Mouse (Mus musculus) myocyte (in vitro differentiated cells): ENCODE results near the gene Nectin3. TPM values are rescaled to one million over a fixed set of nuclear protein-coding genes. Genes with fewer than 3 reads are reported as not detected.

Source experiments
- H3K27me3 ChIP-seq: one replicate; pipeline ENCODE4 v1.6.1; 2011; ENCODE audit not compliant: control insufficient read depth, insufficient read depth, insufficient read length
- H3K36me3 ChIP-seq: one replicate; pipeline ENCODE4 v1.6.1; 2011; ENCODE audit not compliant: control insufficient read depth, insufficient read depth
- H3K4me2 ChIP-seq: one replicate; pipeline ENCODE4 v1.6.1; 2011; ENCODE audit warnings: low read depth, control low read depth
- H3K4me3 ChIP-seq: one replicate; pipeline ENCODE4 v1.5.1; 2011; ENCODE audit warnings: mild to moderate bottlenecking, control low read depth, moderate library complexity
- H3K79me2 ChIP-seq: one replicate; pipeline ENCODE4 v1.6.1; 2011; ENCODE audit not compliant: control insufficient read depth, insufficient read depth
- H3ac ChIP-seq: one replicate; pipeline ENCODE4 v1.6.1; 2011; ENCODE audit not compliant: control insufficient read depth, insufficient read length
- CEBPB ChIP-seq: IDR thresholded peaks from 2 replicates; pipeline ENCODE4 v1.6.1; 2011; ENCODE audit warnings: mild to moderate bottlenecking, moderate library complexity; ENCODE audit not compliant: poor library complexity, insufficient read depth, severe bottlenecking
- E2F4 ChIP-seq: IDR thresholded peaks from one replicate; pipeline ENCODE4 v1.6.1; 2011; ENCODE audit warnings: mild to moderate bottlenecking, control low read depth, moderate library complexity; ENCODE audit not compliant: insufficient read depth
- MAX ChIP-seq: IDR thresholded peaks from one replicate; pipeline ENCODE4 v1.6.1; 2011; ENCODE audit warnings: low read depth, mild to moderate bottlenecking, control low read depth
- MYOD1 ChIP-seq, 3 experiments: IDR thresholded peaks; one replicate each; pipeline ENCODE4 v1.6.1; 2011; ENCODE audit warnings: control low read depth in 2 of 3, low read depth in 2 of 3, mild to moderate bottlenecking in 2 of 3, moderate library complexity in 1 of 3; ENCODE audit not compliant: insufficient read length in 2 of 3, control insufficient read depth in 1 of 3
- MYOG ChIP-seq, 3 experiments: IDR thresholded peaks; one replicate each; pipeline ENCODE4 v1.6.1; 2011; ENCODE audit warnings: control low read depth in 2 of 3, low read depth in 2 of 3, mild to moderate bottlenecking in 2 of 3; ENCODE audit not compliant: insufficient read length in 2 of 3, control insufficient read depth in 1 of 3, insufficient read depth in 1 of 3
- POLR2A ChIP-seq: IDR thresholded peaks from one replicate; pipeline ENCODE4 v1.6.1; 2011; ENCODE audit warnings: low read depth, mild to moderate bottlenecking, control low read depth, moderate library complexity; ENCODE audit not compliant: insufficient read length
- POLR2AphosphoS2 ChIP-seq: IDR thresholded peaks from one replicate; pipeline ENCODE4 v1.6.1; 2011; ENCODE audit warnings: low read depth, control low read depth; ENCODE audit not compliant: insufficient read length
- REST ChIP-seq: IDR thresholded peaks from one replicate; pipeline ENCODE4 v1.6.1; 2011; ENCODE audit warnings: mild to moderate bottlenecking, control low read depth, moderate library complexity; ENCODE audit not compliant: insufficient read depth, insufficient read length
- SRF ChIP-seq: IDR thresholded peaks from one replicate; pipeline ENCODE4 v1.6.1; 2011; ENCODE audit warnings: low read depth; ENCODE audit not compliant: control insufficient read depth, insufficient read length
- TCF12 ChIP-seq: IDR thresholded peaks from one replicate; pipeline ENCODE4 v1.6.1; 2011; ENCODE audit warnings: mild to moderate bottlenecking, control low read depth; ENCODE audit not compliant: poor library complexity, insufficient read depth, severe bottlenecking
- TCF3 ChIP-seq: IDR thresholded peaks from one replicate; pipeline ENCODE4 v1.6.1; 2011; ENCODE audit warnings: low read depth, control low read depth; ENCODE audit not compliant: insufficient read length
- USF1 ChIP-seq: IDR thresholded peaks from one replicate; pipeline ENCODE4 v1.6.1; 2011; ENCODE audit warnings: low read depth, mild to moderate bottlenecking, control low read depth, moderate library complexity
- polyA plus RNA-seq: library from polyadenylated mRNA; unstranded; fragments of >200 nt; fragmentation: generic; extraction: Trizol; gene quantifications from one replicate; pipeline ENCODE4 v1.2.1, GENCODE M21; 2012; ENCODE audit warnings: missing spikeins

The Nectin3 gene
- polyA plus RNA-seq, 1 experiment, result 8.1 TPM

DNA sequence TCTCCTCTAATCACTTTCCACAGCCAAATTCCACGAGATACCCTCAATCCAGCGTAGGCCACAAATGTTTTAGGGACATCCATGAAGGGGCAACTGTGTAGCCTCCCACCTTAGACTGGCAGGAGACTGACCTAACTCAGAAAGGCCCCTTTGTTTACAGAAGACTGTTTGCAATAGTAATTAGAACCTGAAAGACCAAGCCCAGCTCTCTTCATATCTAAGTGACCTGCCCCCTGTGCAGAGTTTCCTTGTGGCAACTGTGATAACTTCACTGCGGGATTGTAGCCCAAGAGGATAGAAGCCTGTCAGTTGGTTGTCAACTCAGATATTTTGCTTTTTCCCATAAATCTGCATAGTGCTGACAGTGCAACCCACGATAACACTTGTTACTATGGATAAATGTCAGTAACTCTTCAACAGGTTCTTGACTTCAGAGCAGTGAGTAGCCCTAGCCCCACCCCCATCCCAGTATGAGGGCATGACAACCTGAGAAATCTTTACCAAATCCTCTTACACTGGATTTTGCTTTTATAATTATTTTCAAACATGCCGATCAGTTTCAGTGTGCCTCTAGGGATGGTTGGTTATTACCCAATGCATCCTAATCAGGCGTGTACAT, 108.8 kb downstream of the Nectin3 start:
- TF ChIP-seq REST, result no peak
- TF ChIP-seq POLR2AphosphoS2, result no peak
- no peak for TF ChIP-seq E2F4
- TF ChIP-seq MAX, result no peak
- TF ChIP-seq MYOG (IDR thresholded peaks at IDR 0.05; ENCODE audit: control insufficient read depth in 1 of 3, insufficient read depth in 1 of 3, insufficient read length in 2 of 3, low read depth in 2 of 3), result no peak
- TF ChIP-seq TCF12, result no peak
- no peak for TF ChIP-seq SRF
- no peak for TF ChIP-seq POLR2A
- no peak for TF ChIP-seq CEBPB
- no peak for TF ChIP-seq MYOD1 (IDR thresholded peaks at IDR 0.05; ENCODE audit: control insufficient read depth in 1 of 3, insufficient read length in 2 of 3, low read depth in 2 of 3)
- TF ChIP-seq TCF3, result no peak
- TF ChIP-seq USF1, result no peak
- no peak overlapping the region for H3ac ChIP-seq
- no peak overlapping the region for H3K4me2 ChIP-seq
- no peaks in the 10 kb centered on the region for H3K79me2 ChIP-seq
- H3K36me3 ChIP-seq, result no peaks in the 10 kb centered on the region
- no peaks in the 10 kb centered on the region for H3K27me3 ChIP-seq
- no peak overlapping the region for H3K4me3 ChIP-seq

DNA sequence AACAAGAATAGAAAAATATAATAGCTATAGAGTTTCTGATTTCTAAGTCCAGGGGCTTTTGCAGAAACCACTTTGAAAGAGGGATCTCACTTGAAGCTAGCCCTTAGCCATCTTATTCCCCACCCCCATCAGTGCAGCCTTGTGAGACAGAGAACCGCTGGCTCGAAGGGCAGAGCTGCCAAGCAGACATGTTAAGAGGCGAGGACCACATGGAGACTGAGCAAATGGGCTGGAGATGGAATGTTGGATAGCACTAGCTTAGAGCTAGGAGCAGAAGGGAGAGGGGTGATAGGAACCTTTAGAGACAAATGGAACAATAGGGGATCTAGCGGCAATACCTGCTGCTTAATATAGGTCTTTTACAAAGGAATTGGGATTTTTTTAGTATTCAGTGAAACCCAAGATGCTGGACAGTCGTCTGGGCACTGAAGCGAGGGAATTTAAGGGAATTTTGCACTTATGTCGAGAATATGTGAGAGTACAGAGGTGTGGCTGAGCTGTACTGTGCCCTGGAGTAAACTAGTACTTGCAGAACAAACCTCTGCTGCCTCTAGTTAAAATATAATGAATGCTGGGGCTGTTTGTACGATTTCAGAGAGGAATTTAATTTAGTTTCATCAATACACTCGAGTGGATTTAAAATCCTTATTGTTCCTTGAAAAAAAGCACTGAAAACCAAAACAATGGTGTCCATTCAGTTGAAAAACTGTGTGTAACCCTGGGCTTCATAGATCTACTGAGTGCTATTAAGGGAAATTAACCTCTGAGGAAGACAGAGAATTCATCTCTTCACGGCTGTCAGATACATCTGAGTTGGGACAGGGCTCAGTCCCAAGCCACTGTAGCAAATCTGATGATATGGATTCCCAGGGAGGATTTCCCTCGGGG, 109.6 kb downstream of the Nectin3 start:
- H3K36me3 ChIP-seq, result no peaks in the 10 kb centered on the region
- no peak overlapping the region for H3K4me2 ChIP-seq
- TF ChIP-seq USF1, result no peak
- no peak for TF ChIP-seq MAX
- TF ChIP-seq POLR2A, result no peak
- TF ChIP-seq TCF3, result no peak
- H3ac ChIP-seq, result no peak overlapping the region
- H3K27me3 ChIP-seq, result no peaks in the 10 kb centered on the region
- H3K4me3 ChIP-seq, result no peak overlapping the region
- H3K79me2 ChIP-seq, result no peaks in the 10 kb centered on the region

DNA sequence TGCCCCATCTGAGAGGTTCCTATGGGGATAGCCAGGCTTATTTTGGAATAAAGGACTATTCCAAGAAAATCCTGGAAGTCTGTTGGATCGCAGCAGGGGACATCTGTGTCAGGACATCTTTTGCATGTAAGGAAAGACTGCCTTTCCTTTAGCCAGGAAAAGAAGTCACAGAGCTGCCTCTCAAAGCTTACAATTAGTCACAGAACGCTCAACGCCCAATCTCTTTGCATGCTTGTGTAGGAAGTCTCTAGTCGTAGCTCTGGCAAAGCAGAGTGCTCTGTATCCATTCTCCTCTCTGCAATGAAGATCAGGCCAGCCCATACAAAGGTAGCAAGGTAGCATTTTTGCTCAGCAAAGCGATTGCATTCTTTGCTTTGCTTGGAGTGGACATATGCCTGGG, 114.0 kb downstream of the Nectin3 start:
- Histone ChIP-seq H3ac (no peak overlapping the region), H3K4me3 (no peak overlapping the region), H3K27me3 (no peaks in the 10 kb centered on the region), H3K36me3 (no peaks in the 10 kb centered on the region), H3K4me2 (no peak overlapping the region), H3K79me2 (no peaks in the 10 kb centered on the region)
- TF ChIP-seq E2F4, result no peak

DNA sequence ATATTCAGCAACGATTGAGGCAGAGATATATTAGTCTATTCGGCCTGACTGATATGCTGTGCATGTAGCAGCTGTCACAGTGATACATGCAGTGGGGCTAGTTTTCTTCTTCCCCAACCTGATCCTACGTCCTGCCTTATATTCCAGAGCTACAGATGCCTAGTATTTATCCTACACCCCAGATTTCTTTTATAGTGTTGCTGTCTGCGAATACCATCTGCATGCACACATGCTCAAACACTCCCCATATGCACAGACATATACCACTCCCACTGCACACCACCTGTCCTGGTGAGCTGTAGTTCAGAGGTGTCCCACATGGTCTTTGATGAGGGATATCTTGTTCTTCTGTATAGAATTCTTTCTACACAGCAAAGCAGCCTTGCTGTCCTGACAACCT, 115.0 kb downstream of the Nectin3 start:
- H3K4me3 ChIP-seq, result no peak overlapping the region
- H3K4me2 ChIP-seq, result no peak overlapping the region
- no peaks in the 10 kb centered on the region for H3K27me3 ChIP-seq
- no peak overlapping the region for H3ac ChIP-seq
- TF ChIP-seq CEBPB (no peak), MYOG (IDR thresholded peaks at IDR 0.05; ENCODE audit: control insufficient read depth in 1 of 3, insufficient read depth in 1 of 3, insufficient read length in 2 of 3, low read depth in 2 of 3) (no peak), SRF (no peak), REST (no peak), MAX (no peak), POLR2A (no peak), TCF12 (no peak), E2F4 (no peak), TCF3 (no peak)
- no peaks in the 10 kb centered on the region for H3K79me2 ChIP-seq
- no peaks in the 10 kb centered on the region for H3K36me3 ChIP-seq

DNA sequence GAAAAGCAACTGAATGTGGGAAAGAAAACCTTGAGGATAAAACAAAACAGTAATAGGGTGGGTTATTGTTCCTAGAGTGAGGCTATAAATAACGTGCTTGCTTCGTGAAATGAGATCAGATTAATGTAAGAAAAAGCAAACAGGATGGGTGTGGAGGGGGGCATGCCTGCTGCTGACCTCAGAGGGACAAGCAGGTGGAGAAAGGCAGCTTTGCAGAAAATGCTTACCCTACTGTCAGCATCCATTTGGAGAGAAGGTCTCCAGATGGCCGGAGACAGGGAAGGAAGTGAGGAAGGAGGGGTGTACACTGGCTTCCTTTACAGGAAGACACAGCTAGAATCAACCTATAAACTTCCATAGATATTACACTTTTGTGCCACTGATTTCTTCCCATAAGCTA, 121.8 kb downstream of the Nectin3 start:
- Histone ChIP-seq H3K4me3 (no peak overlapping the region), H3K4me2 (no peak overlapping the region)
- TF ChIP-seq MAX (no peak), POLR2AphosphoS2 (no peak), USF1 (no peak), REST (no peak), MYOG (IDR thresholded peaks at IDR 0.05; ENCODE audit: control insufficient read depth in 1 of 3, insufficient read depth in 1 of 3, insufficient read length in 2 of 3, low read depth in 2 of 3) (no peak), E2F4 (no peak), SRF (no peak), TCF12 (no peak), CEBPB (no peak), POLR2A (no peak), TCF3 (no peak), MYOD1 (IDR thresholded peaks at IDR 0.05; ENCODE audit: control insufficient read depth in 1 of 3, insufficient read length in 2 of 3, low read depth in 2 of 3) (no peak)

More for the DNA sequence above, 121.8 kb downstream of the Nectin3 start:
- H3K36me3 ChIP-seq, result no peaks in the 10 kb centered on the region
- H3K27me3 ChIP-seq, result no peaks in the 10 kb centered on the region
- no peak overlapping the region for H3ac ChIP-seq
- H3K79me2 ChIP-seq, result no peaks in the 10 kb centered on the region
